Mouse (Mus musculus) heart, postnatal 0 days (tissue): ENCODE measurements around the gene Usp4. TPM values are rescaled to one million over a fixed set of nuclear protein-coding genes. Genes with fewer than 3 reads are reported as not detected.
A peak's percentile ranks its signal among the peaks of the same experiment; 100 is the strongest.

Source experiments
- ATAC-seq: fragments of 200-750 bp; cut with Nextera tagmentation; 2 replicates; pipeline ENCODE4 v1.8.0; 2017; ENCODE audit warnings: low read depth, moderate number of reproducible peaks, moderate library complexity; ENCODE audit not compliant: insufficient read depth
- DNase-seq: peaks from one replicate; pipeline ENCODE4 v3.0.0-alpha.2; 2016; ENCODE audit warnings: low spot score
- H3K27ac ChIP-seq: fragments of 300-500 bp; sonication (generic); 2 replicates; pipeline ENCODE4 v1.5.1; 2014; ENCODE audit warnings: low read depth, mild to moderate bottlenecking
- H3K27me3 ChIP-seq: fragments of 300-500 bp; sonication (generic); 2 replicates; pipeline ENCODE4 v1.6.1; 2014; ENCODE audit warnings: low read length, mixed read lengths; ENCODE audit not compliant: control insufficient read depth, insufficient read depth
- H3K36me3 ChIP-seq: fragments of 300-500 bp; sonication (generic); replicated peaks from 2 replicates; pipeline ENCODE4 v1.6.1; 2014; ENCODE audit warnings: low read length, mixed read lengths; ENCODE audit not compliant: control insufficient read depth, insufficient read depth
- H3K4me1 ChIP-seq: fragments of 300-500 bp; sonication (generic); 2 replicates; pipeline ENCODE4 v1.6.1; 2014; ENCODE audit warnings: antibody characterized with exemption; ENCODE audit not compliant: control insufficient read depth, insufficient read depth
- H3K4me2 ChIP-seq: fragments of 300-500 bp; sonication (generic); 2 replicates; pipeline ENCODE4 v1.6.1; 2014; ENCODE audit warnings: low read depth, mild to moderate bottlenecking, low read length, moderate library complexity
- H3K4me3 ChIP-seq: fragments of 300-500 bp; sonication (generic); 2 replicates; pipeline ENCODE4 v1.5.1; 2014; ENCODE audit warnings: low read depth, low read length
- H3K9ac ChIP-seq: fragments of 300-500 bp; sonication (generic); replicated peaks from 2 replicates; pipeline ENCODE4 v1.6.1; 2014; ENCODE audit warnings: low read depth, low read length, mixed read lengths
- H3K9me3 ChIP-seq: fragments of 300-500 bp; sonication (generic); replicated peaks from 2 replicates; pipeline ENCODE4 v1.6.1; 2016; ENCODE audit warnings: low read length; ENCODE audit not compliant: control insufficient read depth
- CTCF ChIP-seq: IDR thresholded peaks from 2 replicates; pipeline ENCODE4 v1.5.1; 2016; ENCODE audit warnings: antibody characterized with exemption, control low read depth, low read depth
- EP300 ChIP-seq: IDR thresholded peaks from 2 replicates; pipeline ENCODE4 v1.6.1; 2016; ENCODE audit warnings: antibody characterized with exemption, low read depth
- WGBS: fragments of 180-500 bp; shearing (Covaris S2); extraction: QIAGEN DNeasy Blood & Tissue Kit; methylation state at CpG from one replicate; pipeline ENCODE4 v1.1.7; 2014; 5-methylcytosine and 5-hydroxymethylcytosine counted together
- polyA plus RNA-seq: library from polyadenylated mRNA; unstranded; fragments of >200 nt; fragmentation: Nextera tagmentation; extraction: Ambion mirVana; gene quantifications from 2 replicates; pipeline ENCODE4 v1.2.1, GENCODE M21; 2015
- total RNA-seq: library from RNA; depleted of rRNA; stranded (reverse); fragments of >200 nt; gene quantifications from 2 replicates; pipeline ENCODE4 v1.2.3, GENCODE M21; 2014; ENCODE audit warnings: low replicate concordance

The Usp4 gene
- total and polyA plus RNA-seq, 2 experiments from 2014 or later, result 60.6 to 71.1 TPM

GRCm38 (mm10) chr9:108412221-108412620 lies 64.6 kb downstream of the Usp4 start:
- no peaks in the 10 kb centered on the region for H3K36me3 ChIP-seq
- DNase-seq, result no peak
- no peak for ATAC-seq
- peak; percentile 23; the same call in 1 of the 2 replicates for TF ChIP-seq CTCF
- TF ChIP-seq EP300, result no peak
- H3K9me3 ChIP-seq, result no peaks in the 10 kb centered on the region
- H3K4me2 ChIP-seq, result no peak overlapping the region
- no peak overlapping the region for H3K9ac ChIP-seq
- no peaks in the 10 kb centered on the region for H3K4me1 ChIP-seq
- 71% methylated on average over 1 of the region's 1 CpGs for WGBS
- H3K27me3 ChIP-seq, result no peaks in the 10 kb centered on the region
- H3K4me3 ChIP-seq, result no peak overlapping the region
- H3K27ac ChIP-seq, result no peak overlapping the region

GRCm38 (mm10) chr9:108428384-108428783 lies 80.7 kb downstream of the Usp4 start, which contains the start of gene Ccdc36:
Ccdc36 (minus strand) TSS chr9:108428484.
- ATAC-seq, result no peak
- H3K4me1 ChIP-seq, result no peaks in the 10 kb centered on the region
- H3K4me3 ChIP-seq, result no peak within 1 kb of the TSS
- H3K9me3 ChIP-seq, result no peaks in the 10 kb centered on the region
- no peak within 1 kb of the TSS for H3K4me2 ChIP-seq
- H3K27ac ChIP-seq, result no peak within 1 kb of the TSS
- TF ChIP-seq CTCF (no peak), EP300 (no peak)
- no peak within 1 kb of the TSS for H3K9ac ChIP-seq
- no peaks in the 10 kb centered on the region for H3K27me3 ChIP-seq
- DNase-seq, result no peak
- H3K36me3 ChIP-seq, result no peaks in the 10 kb centered on the region

GRCm38 (mm10) chr9:108431431-108432067 lies 83.9 kb downstream of the Usp4 start:
- DNase-seq (no peak), ATAC-seq (no peak)
- TF ChIP-seq CTCF, result no peak
- TF ChIP-seq EP300, result no peak
- Histone ChIP-seq H3K36me3 (no peaks in the 10 kb centered on the region), H3K27ac (no peak overlapping the region), H3K4me2 (peak overlapping the region; percentile 51), H3K9ac (no peak overlapping the region; the same call in 1 of the 2 replicates), H3K27me3 (no peaks in the 10 kb centered on the region), H3K9me3 (0 out of 2 replicates have a peak, but pooled peaks cover 3% of the 10 kb centered on the region), H3K4me1 (no peaks in the 10 kb centered on the region), H3K4me3 (0 out of 2 replicates have a peak overlapping the region, but pooled peaks have one; percentile 12)
- 35% methylated on average over 32 of the region's 32 CpGs for WGBS

GRCm38 (mm10) chr9:108436182-108436581 lies 88.5 kb downstream of the Usp4 start, which contains the start of gene BC048562:
BC048562 (plus strand) TSS chr9:108436482.
- DNase-seq (no peak), ATAC-seq (no peak)
- H3K36me3 ChIP-seq, result no peaks in the 10 kb centered on the region
- WGBS, result 62% methylated on average over 3 of the region's 3 CpGs
- TF ChIP-seq CTCF (no peak), EP300 (no peak)
- H3K4me3 ChIP-seq, result no peak within 1 kb of the TSS
- no peaks in the 10 kb centered on the region for H3K27me3 ChIP-seq
- H3K9ac ChIP-seq, result no peak within 1 kb of the TSS
- H3K4me1 ChIP-seq, result peaks cover 12% of the 10 kb centered on the region; the same call in 1 of the 2 replicates
- 0 out of 2 replicates have a peak, but pooled peaks cover 3% of the 10 kb centered on the region for H3K9me3 ChIP-seq
- no peak within 1 kb of the TSS for H3K27ac ChIP-seq
- H3K4me2 ChIP-seq, result no peak within 1 kb of the TSS

GRCm38 (mm10) chr9:108439176-108439575 lies 91.5 kb downstream of the Usp4 start:
- H3K9ac ChIP-seq, result no peak overlapping the region
- 0 out of 2 replicates have a peak, but pooled peaks cover 3% of the 10 kb centered on the region for H3K9me3 ChIP-seq
- H3K4me2 ChIP-seq, result no peak overlapping the region
- no peak for ATAC-seq
- H3K27me3 ChIP-seq, result no peaks in the 10 kb centered on the region
- WGBS, result 87% methylated on average over 6 of the region's 6 CpGs
- H3K36me3 ChIP-seq, result no peaks in the 10 kb centered on the region
- no peak overlapping the region for H3K27ac ChIP-seq
- H3K4me1 ChIP-seq, result peaks cover 19% of the 10 kb centered on the region; the same call in 1 of the 2 replicates
- TF ChIP-seq EP300 (no peak), CTCF (no peak)
- DNase-seq, result no peak
- no peak overlapping the region for H3K4me3 ChIP-seq
